In the genomic region with DNA sequence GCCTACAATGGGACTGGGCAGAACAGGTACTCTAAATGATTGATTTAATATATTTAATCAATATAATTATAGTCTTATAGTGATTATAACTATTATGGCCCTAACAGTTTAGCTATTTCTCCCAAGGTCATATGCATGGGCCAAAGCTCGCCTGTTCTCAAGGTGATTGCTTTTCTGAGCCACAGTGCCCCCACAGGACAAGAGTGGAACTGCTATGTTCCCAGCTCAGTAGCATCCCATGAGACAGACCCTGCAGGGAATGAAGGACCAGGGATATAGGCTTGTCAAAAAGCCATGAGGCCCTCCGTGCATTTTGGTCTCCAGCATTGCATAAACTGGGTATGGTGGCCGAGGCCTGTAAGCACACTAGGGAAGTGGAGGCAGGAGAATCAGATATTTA, we compare ENCODE assay signal across 9 mouse cellular contexts. TPM values are rescaled to one million over a fixed set of nuclear protein-coding genes. Genes with fewer than 3 reads are reported as not detected.
DNase-seq lines count a peak whose midpoint lies in the region; TF ChIP-seq lines count a peak whose summit lies in the region.
"Had no signal": no experiment of that assay in that cellular context is flagged by ENCODE, and none has a peak within 500 bp of the region (broad histone marks: within the 10 kb centered on the region; RNA-seq: fewer than 3 reads in every experiment).

No protein-coding gene starts in this region.

- no peaks in the 10 kb centered on the region for H3K4me1 ChIP-seq in bone marrow, adult 2 months (ENCODE audit: control insufficient read depth, insufficient read depth, low read length)
- peaks cover 13% of the 10 kb centered on the region for H3K4me1 ChIP-seq in forebrain, embryonic 10.5 days
- peaks cover 8% of the 10 kb centered on the region for H3K4me1 ChIP-seq in testis, adult 2 months (ENCODE audit: control insufficient read depth, insufficient read depth, low read length)

- H3K36me3 ChIP-seq in forebrain, embryonic 10.5 days (replicated peaks): no peaks in the 10 kb centered on the region
- no peaks in the 10 kb centered on the region for H3K36me3 ChIP-seq in testis, adult 2 months (ENCODE audit: control insufficient read depth, insufficient read depth, low read length)

- peak; percentile 94 for DNase-seq in heart, adult 11 months
- DNase-seq in heart, postnatal 25 days (ENCODE audit: low spot score): no peak
- peak; percentile 64 for DNase-seq in forebrain, embryonic 10.5 days (ENCODE audit: extremely low spot score, low spot score)
- DNase-seq in heart, postnatal 10 days: peak; percentile 72 to 80
- peak; percentile 25 to 75 for DNase-seq in layer of hippocampus, postnatal 25 days (ENCODE audit: extremely low spot score in 1 of 2, low spot score in 1 of 2)
- peak; percentile 78 for DNase-seq in mesoderm, embryonic 11.5 days (ENCODE audit: low read depth, low spot score)

- H3K27ac ChIP-seq in bone marrow, adult 2 months (ENCODE audit: control insufficient read depth, insufficient read depth, low read depth, low read length, poor library complexity): no peak overlapping the region
- no peak overlapping the region for H3K27ac ChIP-seq in forebrain, embryonic 10.5 days
- no peak overlapping the region for H3K27ac ChIP-seq in testis, adult 2 months (ENCODE audit: control insufficient read depth, insufficient read depth, low read depth, low read length)

- TF ChIP-seq CTCF in bone marrow, adult 2 months (IDR thresholded peaks at IDR 0.05; ENCODE audit: control insufficient read depth, insufficient read depth, low read length): peak; percentile 46
- peak; percentile 87; the same call in 1 of the 2 replicates for TF ChIP-seq CTCF in testis, adult 2 months (IDR thresholded peaks at IDR 0.05; ENCODE audit: control insufficient read depth, insufficient read depth, insufficient replicate concordance, low read depth, low read length)

- H3K27me3 ChIP-seq in forebrain, embryonic 10.5 days (ENCODE audit: poor library complexity, severe bottlenecking): peaks cover 46% of the 10 kb centered on the region
- H3K27me3 ChIP-seq in testis, adult 2 months (ENCODE audit: control insufficient read depth, insufficient read depth, low read length): no peaks in the 10 kb centered on the region

- no peak for TF ChIP-seq POLR2A in bone marrow, adult 2 months (IDR thresholded peaks at IDR 0.05; ENCODE audit: borderline replicate concordance, control insufficient read depth, low read depth, low read length)
- TF ChIP-seq POLR2A in testis, adult 2 months (IDR thresholded peaks at IDR 0.05; ENCODE audit: control insufficient read depth, low read depth, low read length): no peak

- intact Hi-C loops in heart, postnatal 25 days (cut with DNase I): loop anchor here (5.0 to 10.0 kb wide), 2 partner anchors 129 to 222 kb away; no protein-coding TSS in a partner anchor
- intact Hi-C loops in heart, postnatal 10 days (cut with DNase I): loop anchor here (2.0 to 5.0 kb wide), 3 partner anchors 132 to 226 kb away; no protein-coding TSS in a partner anchor

- 30% methylated on average over 3 of the region's 3 CpGs for WGBS in bone marrow, adult 2 months
- WGBS in forebrain, embryonic 10.5 days: 18% methylated on average over 3 of the region's 3 CpGs

- H3K4me3 ChIP-seq in bone marrow, adult 2 months (replicated peaks; ENCODE audit: control insufficient read depth, low read depth, low read length): no peak overlapping the region
- no peak overlapping the region for H3K4me3 ChIP-seq in forebrain, embryonic 10.5 days
- H3K4me3 ChIP-seq in testis, adult 2 months (ENCODE audit: control insufficient read depth, low read depth, low read length): no peak overlapping the region

- H3K9me3 ChIP-seq in forebrain, embryonic 10.5 days: no peaks in the 10 kb centered on the region

RNA-seq across cellular contexts. Expression of a gene that starts 3.1 kb away (rescaled TPM):
- total RNA-seq in heart, postnatal 25 days (2021): 1 to 10 TPM; 5.1 to 6.3 TPM
- polyA plus RNA-seq in bone marrow, adult 2 months (2011; ENCODE audit: insufficient read depth, insufficient read length, low replicate concordance, missing spikeins): not detected in 2 replicates
- 0.17 and 0.31 TPM in 2 replicates for polyA plus RNA-seq in forebrain, embryonic 10.5 days (2016; fragmentation: Nextera tagmentation; extraction: Ambion mirVana)
- total RNA-seq in heart, postnatal 10 days (2021): 1 to 10 TPM; 6.4 to 9.0 TPM
- total RNA-seq in layer of hippocampus, postnatal 25 days (2021): 10 to 100 TPM; 11.6 to 12.0 TPM
- 0.38 and 1.7 TPM in 2 replicates for polyA plus RNA-seq in testis, adult 2 months (2012; rRNA removed)
- total RNA-seq: hematopoietic stem cell, adult 5-6 weeks had no signal
